In genomic region chr14:21498361-21498996, GRCm38 (mm10) we compare ENCODE assay signal across 8 mouse cellular contexts. TPM values are rescaled to one million over a fixed set of nuclear protein-coding genes. Genes with fewer than 3 reads are reported as not detected.
DNase-seq lines count a peak whose midpoint lies in the region; ATAC-seq and TF ChIP-seq lines count a peak whose summit lies in the region.

No protein-coding gene starts in this region.

- no peaks in the 10 kb centered on the region for H3K27me3 ChIP-seq in heart, embryonic 15.5 days
- H3K27me3 ChIP-seq in G1E (ENCODE audit: insufficient read depth, low read length) = peaks cover 10% of the 10 kb centered on the region
- no peaks in the 10 kb centered on the region for H3K27me3 ChIP-seq in embryonic facial prominence, embryonic 13.5 days
- no peaks in the 10 kb centered on the region for H3K27me3 ChIP-seq in limb, embryonic 14.5 days (ENCODE audit: control insufficient read depth, insufficient read depth, low read length)
- H3K27me3 ChIP-seq in stomach, embryonic 16.5 days (ENCODE audit: control insufficient read depth, insufficient read depth, low read length) = no peaks in the 10 kb centered on the region

- H3K36me3 ChIP-seq in heart, embryonic 15.5 days = no peaks in the 10 kb centered on the region
- H3K36me3 ChIP-seq in G1E (replicated peaks) = peaks cover 7% of the 10 kb centered on the region
- H3K36me3 ChIP-seq in embryonic facial prominence, embryonic 13.5 days = 0 out of 2 replicates have a peak, but pooled peaks cover 2% of the 10 kb centered on the region
- H3K36me3 ChIP-seq in limb, embryonic 14.5 days (ENCODE audit: control insufficient read depth, insufficient read depth, low read length) = peaks cover 1% of the 10 kb centered on the region; the same call in 1 of the 2 replicates
- H3K36me3 ChIP-seq in stomach, embryonic 16.5 days (ENCODE audit: control insufficient read depth, insufficient read depth, low read length) = no peaks in the 10 kb centered on the region

- no peak for DNase-seq in heart, postnatal 25 days (ENCODE audit: low spot score)
- no peak for DNase-seq in G1E (ENCODE audit: low spot score)
- DNase-seq in limb, embryonic 14.5 days (ENCODE audit: low spot score) = no peak
- DNase-seq in urinary bladder, postnatal 10 days (ENCODE audit: low spot score) = no peak
- no peak for DNase-seq in layer of hippocampus, postnatal 14 days (ENCODE audit: low spot score in 2 of 2)

- peak overlapping the region; percentile 99 for H3K27ac ChIP-seq in heart, embryonic 15.5 days
- H3K27ac ChIP-seq in embryonic facial prominence, embryonic 13.5 days = peak overlapping the region; percentile 99
- H3K27ac ChIP-seq in limb, embryonic 14.5 days (replicated peaks; ENCODE audit: low read depth, low read length) = peak overlapping the region; percentile 98
- H3K27ac ChIP-seq in stomach, embryonic 16.5 days (ENCODE audit: low read length) = peak overlapping the region; percentile 97

- intact Hi-C loops in heart, postnatal 25 days (cut with DNase I) = loop anchor here (5.0 kb wide), 2 partner anchors 54 to 249 kb away; no protein-coding TSS in a partner anchor

- no peak for TF ChIP-seq POLR2A in limb, embryonic 14.5 days (IDR thresholded peaks at IDR 0.05; ENCODE audit: borderline replicate concordance, extremely low read depth, insufficient read depth, insufficient read length)

- ATAC-seq in heart, embryonic 15.5 days (replicated peaks; ENCODE audit: insufficient number of reproducible peaks, insufficient read depth, low FRiP score, low read depth) = no peak
- no peak for ATAC-seq in G1E (ENCODE audit: extremely low read depth, insufficient number of reproducible peaks, low FRiP score, poor library complexity, severe bottlenecking)
- ATAC-seq in embryonic facial prominence, embryonic 13.5 days (ENCODE audit: insufficient number of reproducible peaks, insufficient read depth, low FRiP score, low TSS enrichment, low read depth) = no peak
- no peak for ATAC-seq in limb, embryonic 14.5 days (ENCODE audit: low FRiP score, low read depth)
- no peak for ATAC-seq in stomach, embryonic 16.5 days (ENCODE audit: insufficient read depth, low FRiP score)

- no peaks in the 10 kb centered on the region for H3K9me3 ChIP-seq in heart, embryonic 15.5 days (replicated peaks)
- no peaks in the 10 kb centered on the region for H3K9me3 ChIP-seq in G1E (replicated peaks)
- no peaks in the 10 kb centered on the region for H3K9me3 ChIP-seq in embryonic facial prominence, embryonic 13.5 days
- no peaks in the 10 kb centered on the region for H3K9me3 ChIP-seq in limb, embryonic 14.5 days (ENCODE audit: control insufficient read depth, low read length)
- H3K9me3 ChIP-seq in stomach, embryonic 16.5 days (replicated peaks; ENCODE audit: control insufficient read depth, low read length) = no peaks in the 10 kb centered on the region

- H3K9ac ChIP-seq in heart, embryonic 15.5 days = peak overlapping the region; percentile 85
- peak overlapping the region; percentile 93 for H3K9ac ChIP-seq in embryonic facial prominence, embryonic 13.5 days
- peak overlapping the region; percentile 84 for H3K9ac ChIP-seq in limb, embryonic 14.5 days (ENCODE audit: low read depth, low read length, severe bottlenecking)
- peak overlapping the region; percentile 96 for H3K9ac ChIP-seq in stomach, embryonic 16.5 days (ENCODE audit: low read length)

- H3K4me2 ChIP-seq in heart, embryonic 15.5 days = peak overlapping the region; percentile 82
- peak overlapping the region; percentile 78 for H3K4me2 ChIP-seq in embryonic facial prominence, embryonic 13.5 days
- peak overlapping the region; percentile 79 for H3K4me2 ChIP-seq in limb, embryonic 14.5 days (replicated peaks; ENCODE audit: low read depth, low read length, severe bottlenecking)
- peak overlapping the region; percentile 81 for H3K4me2 ChIP-seq in stomach, embryonic 16.5 days (ENCODE audit: low read depth, low read length)

- peak overlapping the region; percentile 97 for H3K4me3 ChIP-seq in heart, embryonic 15.5 days
- H3K4me3 ChIP-seq in G1E (ENCODE audit: low read depth, low read length) = peak overlapping the region; percentile 99; the same call in 1 of the 2 replicates
- peak overlapping the region; percentile 86 for H3K4me3 ChIP-seq in embryonic facial prominence, embryonic 13.5 days
- peak overlapping the region; percentile 55 for H3K4me3 ChIP-seq in limb, embryonic 14.5 days (replicated peaks; ENCODE audit: low read length)
- H3K4me3 ChIP-seq in stomach, embryonic 16.5 days (replicated peaks; ENCODE audit: low read length) = peak overlapping the region; percentile 91

- peaks cover 34% of the 10 kb centered on the region for H3K4me1 ChIP-seq in heart, embryonic 15.5 days (replicated peaks)
- peaks cover 62% of the 10 kb centered on the region for H3K4me1 ChIP-seq in G1E (ENCODE audit: insufficient read depth, low read depth, low read length)
- H3K4me1 ChIP-seq in embryonic facial prominence, embryonic 13.5 days = peaks cover 34% of the 10 kb centered on the region
- H3K4me1 ChIP-seq in limb, embryonic 14.5 days (ENCODE audit: control insufficient read depth, insufficient read depth, low read length) = peaks cover 34% of the 10 kb centered on the region
- peaks cover 18% of the 10 kb centered on the region for H3K4me1 ChIP-seq in stomach, embryonic 16.5 days (ENCODE audit: control insufficient read depth, insufficient read depth, low read length)

- 4% methylated on average over 7 of the region's 7 CpGs for WGBS in heart, embryonic 15.5 days
- WGBS in embryonic facial prominence, embryonic 13.5 days = 4% methylated on average over 7 of the region's 7 CpGs
- WGBS in limb, embryonic 14.5 days = 4% methylated on average over 7 of the region's 7 CpGs
- 4% methylated on average over 7 of the region's 7 CpGs for WGBS in stomach, embryonic 16.5 days

- TF ChIP-seq CTCF in G1E (IDR thresholded peaks at IDR 0.05; ENCODE audit: low read depth, low read length) = no peak

RNA-seq across cellular contexts. Expression of gene Kat6b, which starts 17.2 kb away (rescaled TPM):
- 9.4 and 11.1 TPM in 2 replicates for polyA plus RNA-seq in heart, embryonic 15.5 days (2015; fragmentation: Nextera tagmentation; extraction: Ambion mirVana)
- 10 to 100 TPM; 28.1 to 32.6 TPM for total RNA-seq in heart, postnatal 25 days (2021)
- total RNA-seq in G1E (2014; fragmentation: Nextera tagmentation) (30.1 and 56.7 TPM in 2 replicates), G1E (2017) (14.6 and 17.8 TPM in 2 replicates)
- polyA plus RNA-seq in G1E (2012) = 2.8 and 4.1 TPM in 2 replicates
- 28.2 and 34.5 TPM in 2 replicates for polyA plus RNA-seq in embryonic facial prominence, embryonic 13.5 days (2015; fragmentation: Nextera tagmentation; extraction: Ambion mirVana)
- 35.5 and 42.2 TPM in 2 replicates for polyA plus RNA-seq in limb, embryonic 14.5 days (2012; rRNA removed)
- polyA plus RNA-seq in limb, embryonic 14.5 days (2014; fragmentation: Nextera tagmentation; extraction: Ambion mirVana) = 26.0 and 33.6 TPM in 2 replicates
- polyA plus RNA-seq in stomach, embryonic 16.5 days (2015; fragmentation: Nextera tagmentation; extraction: Ambion mirVana) = 12.5 TPM in 2 replicates
- total RNA-seq in layer of hippocampus, postnatal 14 days (2021) = 10 to 100 TPM; 58.0 to 62.2 TPM
